Mouse (Mus musculus): ENCODE results near the gene Idh2.

- TF ChIP-seq POLR2A (IDR thresholded peaks at IDR 0.05; ENCODE audit: borderline replicate concordance, control insufficient read depth, low read depth, low read length) (no peak), CTCF (IDR thresholded peaks at IDR 0.05; ENCODE audit: control insufficient read depth, insufficient read depth, low read length) (no peak)
Measured at GRCm38 (mm10) chr7:80069615-80070327, 45.4 kb downstream of the Idh2 start.
